Mouse (Mus musculus) ES-Bruce4 (cell line): ENCODE results near the gene Fgfr2.

Experiments
- CTCF ChIP-seq: IDR thresholded peaks from one replicate; pipeline ENCODE4 v1.8.1; 2011; ENCODE audit warnings: low read depth, low read length
- POLR2A ChIP-seq: IDR thresholded peaks from one replicate; pipeline ENCODE4 v1.8.1; 2011; ENCODE audit warnings: low read length; ENCODE audit not compliant: insufficient read depth

- TF ChIP-seq CTCF (no peak), POLR2A (no peak)
These were observed 2340.6 kb downstream of the Fgfr2 start for GRCm38 (mm10) chr7:130782501-130783050.
